Mouse (Mus musculus) CH12.LX (cell line): ENCODE measurements at regions not wholly inside any gene's neighbourhood (a gene's known extent, or its start where the extent isn't known, plus 50 kb on each side); places are given as distances from the start of the nearest gene placed in this dataset.

Experiments used
- DNase-seq: peaks from one replicate; pipeline ENCODE4 v3.0.0-alpha.2; 2013; ENCODE audit errors: extremely low read depth
- H3K27ac ChIP-seq: 2 replicates; pipeline ENCODE4 v1.5.1; 2012; ENCODE audit warnings: low read depth, mild to moderate bottlenecking, control low read depth, moderate library complexity; ENCODE audit not compliant: insufficient read depth
- H3K27me3 ChIP-seq: replicated peaks from 2 replicates; pipeline ENCODE3; 2012; ENCODE audit warnings: inconsistent platforms
- H3K36me3 ChIP-seq, 2 experiments: replicated peaks in 1 of 2; 2 replicates each; pipeline versions ENCODE3 to v1.6.1; 2012; ENCODE audit warnings: inconsistent platforms in 1 of 2, low read length in 1 of 2, mild to moderate bottlenecking in 1 of 2, mixed read lengths in 1 of 2, moderate library complexity in 1 of 2; ENCODE audit not compliant: control insufficient read depth in 1 of 2, insufficient read depth in 1 of 2
- H3K4me1 ChIP-seq, 2 experiments: 2 replicates each; pipeline ENCODE4 v1.6.1; 2012; ENCODE audit warnings: inconsistent platforms in 1 of 2, moderate library complexity in 1 of 2; ENCODE audit not compliant: insufficient read depth in 2 of 2, control insufficient read depth in 1 of 2
- H3K4me2 ChIP-seq: 2 replicates; pipeline ENCODE4 v1.6.1; 2012; ENCODE audit warnings: low read depth, mild to moderate bottlenecking, control low read depth; ENCODE audit not compliant: poor library complexity, insufficient read depth, severe bottlenecking
- H3K4me3 ChIP-seq, 3 experiments: fragments of 150-350 bp in 1 of 3; sonication (generic) in 1 of 3; replicated peaks in 1 of 3; 2 replicates each; pipeline versions ENCODE3 to v1.5.1; 2011 to 2012; ENCODE audit warnings: low read depth in 2 of 3, low read length in 2 of 3, mild to moderate bottlenecking in 2 of 3, moderate library complexity in 2 of 3, control low read depth in 1 of 3, improper control_type of control experiment in 1 of 3, inconsistent platforms in 1 of 3, mixed read lengths in 1 of 3; ENCODE audit not compliant: poor library complexity in 1 of 3
- H3K79me2 ChIP-seq: replicated peaks from 2 replicates; pipeline ENCODE4 v1.6.1; 2012; ENCODE audit warnings: mild to moderate bottlenecking, moderate library complexity; ENCODE audit not compliant: control insufficient read depth, poor library complexity, insufficient read depth, severe bottlenecking; ENCODE audit errors: extremely low read depth
- H3K9ac ChIP-seq: 2 replicates; pipeline ENCODE4 v1.6.1; 2012; ENCODE audit warnings: low read depth, mild to moderate bottlenecking, control low read depth, moderate library complexity; ENCODE audit not compliant: insufficient read depth
- H3K9me3 ChIP-seq: replicated peaks from 2 replicates; pipeline ENCODE3; 2012; ENCODE audit warnings: low read length, inconsistent platforms, mixed read lengths
- BHLHE40 ChIP-seq: IDR thresholded peaks from 2 replicates; pipeline ENCODE4 v1.6.1; 2011; ENCODE audit warnings: mild to moderate bottlenecking, low read depth, low read length, improper control_type of control experiment
- CHD2 ChIP-seq: IDR thresholded peaks from 2 replicates; pipeline ENCODE4 v1.6.1; 2011; ENCODE audit warnings: low read length, improper control_type of control experiment
- CTCF ChIP-seq, 2 experiments: IDR thresholded peaks in 1 of 2; conservative IDR thresholded peaks in 1 of 2; 2 replicates each; pipeline ENCODE4 v1.5.1; 2011 to 2012; ENCODE audit warnings: low read depth in 2 of 2, low read length in 2 of 2, improper control_type of control experiment in 1 of 2, inconsistent platforms in 1 of 2, mild to moderate bottlenecking in 1 of 2, moderate library complexity in 1 of 2
- ELF1 ChIP-seq: IDR thresholded peaks from 2 replicates; pipeline ENCODE4 v1.6.1; 2014; ENCODE audit warnings: low read depth, mild to moderate bottlenecking, inconsistent platforms, low read length, improper control_type of control experiment
- EP300 ChIP-seq: IDR thresholded peaks from 2 replicates; pipeline ENCODE4 v1.6.1; 2011; ENCODE audit warnings: low read length, improper control_type of control experiment
- HCFC1 ChIP-seq: IDR thresholded peaks from 2 replicates; pipeline ENCODE4 v1.6.1; 2012; ENCODE audit warnings: low read depth, mild to moderate bottlenecking, inconsistent platforms, low read length, improper control_type of control experiment
- JUND ChIP-seq: conservative IDR thresholded peaks from 2 replicates; pipeline ENCODE4 v1.6.1; 2011; ENCODE audit warnings: low read depth, low read length, improper control_type of control experiment
- KAT2A ChIP-seq: IDR thresholded peaks from 2 replicates; pipeline ENCODE4 v1.6.1; 2012; ENCODE audit warnings: low read length, improper control_type of control experiment, inconsistent platforms; ENCODE audit not compliant: insufficient replicate concordance
- MAX ChIP-seq: IDR thresholded peaks from 2 replicates; pipeline ENCODE4 v1.6.1; 2011; ENCODE audit warnings: low read length, improper control_type of control experiment
- MAZ ChIP-seq: IDR thresholded peaks from 2 replicates; pipeline ENCODE4 v1.6.1; 2012; ENCODE audit warnings: low read depth, mild to moderate bottlenecking, inconsistent platforms, low read length, improper control_type of control experiment, moderate library complexity
- MEF2A ChIP-seq: IDR thresholded peaks from 2 replicates; pipeline ENCODE4 v1.6.1; 2014; ENCODE audit warnings: low read depth, mild to moderate bottlenecking, inconsistent platforms, low read length, improper control_type of control experiment, borderline replicate concordance
- MXI1 ChIP-seq: IDR thresholded peaks from 2 replicates; pipeline ENCODE4 v1.6.1; 2011; ENCODE audit warnings: mild to moderate bottlenecking, low read depth, low read length, improper control_type of control experiment
- MYC ChIP-seq: IDR thresholded peaks from 2 replicates; pipeline ENCODE4 v1.6.1; 2011; ENCODE audit warnings: low read depth, mild to moderate bottlenecking, improper control_type of control experiment, low read length
- PAX5 ChIP-seq: IDR thresholded peaks from 2 replicates; pipeline ENCODE4 v1.6.1; 2012; ENCODE audit warnings: low read length, inconsistent platforms, mixed read lengths
- POLR2AphosphoS2 ChIP-seq: IDR thresholded peaks from 2 replicates; pipeline ENCODE4 v1.6.1; 2011; ENCODE audit warnings: low read depth, low read length, improper control_type of control experiment
- RAD21 ChIP-seq: IDR thresholded peaks from 2 replicates; pipeline ENCODE4 v1.6.1; 2011; ENCODE audit warnings: low read depth, mild to moderate bottlenecking, low read length, improper control_type of control experiment, moderate library complexity
- SIN3A ChIP-seq: IDR thresholded peaks from 2 replicates; pipeline ENCODE4 v1.6.1; 2012; ENCODE audit warnings: low read length, improper control_type of control experiment, inconsistent platforms
- SMC3 ChIP-seq: IDR thresholded peaks from 2 replicates; pipeline ENCODE4 v1.6.1; 2011; ENCODE audit warnings: low read depth, low read length, improper control_type of control experiment
- TBP ChIP-seq: conservative IDR thresholded peaks from 2 replicates; pipeline ENCODE4 v1.6.1; 2011; ENCODE audit warnings: low read depth, low read length, improper control_type of control experiment
- USF1 ChIP-seq: IDR thresholded peaks from 2 replicates; pipeline ENCODE4 v1.6.1; 2014; ENCODE audit warnings: low read depth, mild to moderate bottlenecking, inconsistent platforms, low read length, improper control_type of control experiment
- USF2 ChIP-seq: conservative IDR thresholded peaks from 2 replicates; pipeline ENCODE4 v1.6.1; 2011; ENCODE audit warnings: low read depth, low read length, improper control_type of control experiment
- ZC3H11A ChIP-seq: IDR thresholded peaks from 2 replicates; pipeline ENCODE4 v1.6.1; 2012; ENCODE audit warnings: low read depth, mild to moderate bottlenecking, inconsistent platforms, low read length, improper control_type of control experiment
- ZKSCAN1 ChIP-seq: IDR thresholded peaks from 2 replicates; pipeline ENCODE4 v1.6.1; 2012; ENCODE audit warnings: low read depth, inconsistent platforms, low read length, improper control_type of control experiment, borderline replicate concordance
- ZNF384 ChIP-seq: IDR thresholded peaks from 2 replicates; pipeline ENCODE4 v1.6.1; 2012; ENCODE audit warnings: low read depth, low read length, improper control_type of control experiment, inconsistent platforms
- dilution Hi-C: fragments of 300-500 bp; cut with MboI; formaldehyde crosslinking; loops from 2 replicates; pipeline ENCODE4 v1.14.3; 2020; ENCODE audit warnings: low sequenced_read_pairs; ENCODE audit not compliant: extremely low pct_unique_long_range_greater_than_20kb, extremely low pct_ligation_motif_present
- in situ Hi-C: fragments of 300-500 bp; cut with MboI; formaldehyde crosslinking; loops from 3 replicates; pipeline ENCODE4 v1.14.3; 2019; ENCODE audit warnings: low sequenced_read_pairs, low pct_ligation_motif_present, low pct_unique_long_range_greater_than_20kb, mixed read lengths

DNA sequence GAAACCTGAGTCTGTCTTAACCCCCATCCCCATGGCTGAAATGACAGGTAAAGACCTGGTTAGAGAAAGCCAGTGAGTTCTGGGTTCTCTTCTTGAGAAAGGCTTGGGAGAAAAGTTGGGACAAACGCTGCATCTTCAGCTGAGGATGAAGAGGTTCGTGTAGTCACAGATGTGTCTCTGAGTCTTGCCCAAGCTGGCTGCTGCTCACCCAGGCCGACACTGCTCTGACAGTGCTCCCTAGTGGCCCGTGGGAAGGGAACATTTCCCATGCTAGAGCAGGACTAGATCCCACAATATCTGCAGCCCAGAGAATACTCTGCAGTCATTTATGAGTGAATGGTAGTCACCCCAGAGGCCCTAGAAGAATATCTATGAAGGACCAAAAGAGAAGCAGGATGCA lies 165.3 kb downstream of the Cemip2 start:
- no peak for TF ChIP-seq ELF1
- TF ChIP-seq CTCF (conservative IDR thresholded peaks at IDR 0.05 in 1 of 2, IDR thresholded peaks at IDR 0.05 in 1 of 2; ENCODE audit: low read depth in 2 of 2, low read length in 2 of 2): peak in 1 of 2 experiments; percentile 65; a peak in 2 of 4 replicates
- peak; percentile 73 for TF ChIP-seq RAD21
- TF ChIP-seq SMC3: peak; percentile 68
- in situ Hi-C loops (loop anchor here (10.0 kb wide), 1 partner anchor 169 kb away; the partner anchor contains the start of gene Cemip2), dilution Hi-C loops (no loop called here)
- Histone ChIP-seq H3K9me3 (no peaks in the 10 kb centered on the region), H3K9ac (no peak overlapping the region), H3K27ac (no peak overlapping the region), H3K4me1 (peaks cover 9 to 28% of the 10 kb centered on the region in 2 experiments), H3K4me3 (no peak overlapping the region), H3K27me3 (no peaks in the 10 kb centered on the region), H3K79me2 (no peaks in the 10 kb centered on the region), H3K4me2 (no peak overlapping the region), H3K36me3 (no peaks in the 10 kb centered on the region)
- DNase-seq: peak; percentile 17

GRCm38 (mm10) chr19:21946262-21946922 lies 168.2 kb downstream of the Cemip2 start:
- Histone ChIP-seq H3K36me3 (no peaks in the 10 kb centered on the region), H3K27me3 (no peaks in the 10 kb centered on the region), H3K79me2 (no peaks in the 10 kb centered on the region), H3K4me2 (no peak overlapping the region), H3K9ac (no peak overlapping the region), H3K9me3 (no peaks in the 10 kb centered on the region), H3K4me3 (no peak overlapping the region), H3K27ac (no peak overlapping the region)
- dilution Hi-C loops: no loop called here
- peak; percentile 35 for DNase-seq
- in situ Hi-C loops: loop anchor here (10.0 kb wide), 1 partner anchor 172 kb away; the partner anchor contains the start of gene Cemip2
- TF ChIP-seq USF1 (peak; percentile 25), USF2 (peak; percentile 63), SMC3 (no peak)
- TF ChIP-seq, all 38 proteins: peak for 2
- H3K4me1 ChIP-seq: peaks cover 11 to 31% of the 10 kb centered on the region in 2 experiments

DNA sequence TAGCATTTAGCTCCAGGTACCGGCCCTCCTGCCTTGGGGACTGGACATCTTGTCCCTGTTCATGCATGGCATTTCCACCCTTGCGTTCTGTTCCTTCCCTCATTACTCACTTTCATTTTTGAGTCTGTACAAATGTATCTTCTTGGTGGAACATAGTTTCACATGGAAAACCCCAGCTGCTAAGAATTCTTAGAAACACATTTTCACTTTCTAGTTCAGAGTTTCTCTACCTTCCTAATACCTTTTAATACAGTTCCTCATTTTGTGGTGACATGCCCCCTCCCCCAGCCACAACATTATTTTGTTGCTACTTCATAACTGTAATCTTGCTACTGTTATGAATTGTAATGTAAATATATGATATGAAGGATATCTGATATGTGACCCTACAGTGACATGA lies 169.9 kb downstream of the Cemip2 start:
- Histone ChIP-seq H3K9me3 (no peaks in the 10 kb centered on the region), H3K36me3 (no peaks in the 10 kb centered on the region), H3K4me3 (peak overlapping the region in 2 of 3 experiments; percentile 13 to 50), H3K9ac (no peak overlapping the region), H3K4me2 (peak overlapping the region; percentile 65), H3K4me1 (peaks cover 11 to 31% of the 10 kb centered on the region in 2 experiments), H3K27me3 (no peaks in the 10 kb centered on the region), H3K79me2 (no peaks in the 10 kb centered on the region), H3K27ac (no peak overlapping the region)
- dilution Hi-C loops: no loop called here
- in situ Hi-C loops: loop anchor here (10.0 kb wide), 1 partner anchor 173 kb away; the partner anchor contains the start of gene Cemip2
- DNase-seq: peak; percentile 62
- TF ChIP-seq MYC: peak; percentile 30; the same call in 1 of the 2 replicates
- no peak for TF ChIP-seq ZNF384
- no peak for TF ChIP-seq USF1
- TF ChIP-seq ZC3H11A: no peak
- TF ChIP-seq BHLHE40: peak; percentile 58
- TF ChIP-seq JUND: peak; percentile 24; the same call in 1 of the 2 replicates
- TF ChIP-seq EP300: peak; percentile 80
- TF ChIP-seq KAT2A: no peak
- TF ChIP-seq MAX: no peak
- no peak for TF ChIP-seq MXI1
- no peak for TF ChIP-seq ZKSCAN1
- no peak for TF ChIP-seq TBP
- TF ChIP-seq PAX5: no peak
- peak; percentile 75 for TF ChIP-seq CHD2
- TF ChIP-seq SMC3: no peak
- TF ChIP-seq RAD21: no peak; the same call in 1 of the 2 replicates
- TF ChIP-seq USF2: no peak
- no peak for TF ChIP-seq HCFC1
- peak; percentile 64; the same call in 1 of the 2 replicates for TF ChIP-seq MEF2A
- 0 out of 2 replicates have a peak, but pooled peaks have one; percentile 29 for TF ChIP-seq SIN3A
- no peak for TF ChIP-seq POLR2AphosphoS2
- TF ChIP-seq MAZ: 0 out of 2 replicates have a peak, but pooled peaks have one; percentile 28
